Mouse (Mus musculus): ENCODE data around the gene Rnf214. TPM values are rescaled to one million over a fixed set of nuclear protein-coding genes. Genes with fewer than 3 reads are reported as not detected.

Rnf214 gene
- total and polyA plus RNA-seq, 2 experiments = 12.4 to 16.3 TPM

DNA sequence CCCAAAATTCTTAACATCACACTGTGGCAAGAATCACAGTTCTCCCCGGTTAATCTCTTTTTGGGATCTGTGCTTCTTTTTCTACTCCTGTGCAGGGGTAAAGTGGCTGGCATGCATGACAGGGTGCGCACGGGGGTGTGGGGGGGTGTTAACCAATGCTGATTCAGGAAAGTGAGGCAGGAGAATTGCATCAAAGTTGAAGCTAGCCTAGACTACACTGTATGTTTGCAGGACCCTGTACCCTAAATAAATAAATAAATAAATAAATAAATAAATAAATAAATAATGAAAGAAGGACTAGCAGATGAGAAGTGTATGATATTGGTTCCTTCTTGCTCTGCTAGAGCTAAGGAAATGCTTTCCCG is 68.7 kb downstream of the Rnf214 start:
- Histone ChIP-seq H3K36me3 (ENCODE audit: control insufficient read depth, insufficient read depth, low read length) (no peaks in the 10 kb centered on the region), H3K9ac (ENCODE audit: low read depth, low read length) (no peak overlapping the region), H3K79me2 (ENCODE audit: control insufficient read depth, insufficient read depth, low read length) (peaks cover 23% of the 10 kb centered on the region; the same call in 1 of the 2 replicates), H3K4me1 (ENCODE audit: control insufficient read depth, insufficient read depth, low read length) (peaks cover 28% of the 10 kb centered on the region), H3K27ac (replicated peaks; ENCODE audit: insufficient read depth, low read depth, low read length) (no peak overlapping the region), H3K4me3 (ENCODE audit: insufficient read depth, low read depth, low read length) (peak overlapping the region; percentile 88; the same call in 1 of the 2 replicates), H3K27me3 (ENCODE audit: control insufficient read depth, insufficient read depth, low read length) (no peaks in the 10 kb centered on the region)
- no peak for DNase-seq (ENCODE audit: extremely low read depth, low read depth, low spot score)
- 29% methylated on average over 4 of the region's 4 CpGs for WGBS
- TF ChIP-seq CTCF (IDR thresholded peaks at IDR 0.05; ENCODE audit: low read depth, low read length) (no peak), POLR2A (IDR thresholded peaks at IDR 0.05; ENCODE audit: extremely low read depth, insufficient read depth, low read length) (no peak)

DNA sequence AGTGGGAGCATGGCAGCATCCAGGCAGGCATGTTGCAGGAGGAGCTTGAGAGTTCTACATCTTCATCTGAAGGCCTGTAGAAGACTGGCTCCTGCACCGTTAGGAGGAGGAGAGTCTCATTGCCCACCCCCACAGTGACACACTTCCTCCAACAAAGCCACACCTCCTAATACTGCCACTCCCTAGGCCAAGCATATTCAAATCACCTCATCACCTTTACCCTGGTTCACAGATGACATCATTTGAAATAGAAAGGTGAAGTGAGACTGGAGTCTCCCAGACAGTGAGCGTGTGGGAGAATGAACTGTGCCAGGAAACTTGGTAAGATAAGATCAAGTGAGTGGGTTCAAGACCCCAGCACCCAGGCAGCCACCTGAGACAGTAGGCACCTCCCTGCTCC is 73.2 kb downstream of the Rnf214 start:
- Histone ChIP-seq H3K36me3 (ENCODE audit: control insufficient read depth, insufficient read depth, low read length) (no peaks in the 10 kb centered on the region), H3K4me3 (ENCODE audit: insufficient read depth, low read depth, low read length) (no peak overlapping the region), H3K4me1 (ENCODE audit: control insufficient read depth, insufficient read depth, low read length) (no peaks in the 10 kb centered on the region; the same call in 1 of the 2 replicates), H3K79me2 (ENCODE audit: control insufficient read depth, insufficient read depth, low read length) (no peaks in the 10 kb centered on the region; the same call in 1 of the 2 replicates), H3K9ac (ENCODE audit: low read depth, low read length) (no peak overlapping the region), H3K27ac (replicated peaks; ENCODE audit: insufficient read depth, low read depth, low read length) (no peak overlapping the region), H3K27me3 (ENCODE audit: control insufficient read depth, insufficient read depth, low read length) (no peaks in the 10 kb centered on the region)
- DNase-seq (ENCODE audit: extremely low read depth, low read depth, low spot score) = no peak
- TF ChIP-seq POLR2A (IDR thresholded peaks at IDR 0.05; ENCODE audit: extremely low read depth, insufficient read depth, low read length) (no peak), CTCF (IDR thresholded peaks at IDR 0.05; ENCODE audit: low read depth, low read length) (no peak)
- WGBS = 86% methylated on average over 2 of the region's 2 CpGs

GRCm38 (mm10) chr9:45832898-45833297 is 73.8 kb downstream of the Rnf214 start:
- H3K79me2 ChIP-seq (ENCODE audit: control insufficient read depth, insufficient read depth, low read length) = no peaks in the 10 kb centered on the region
- H3K4me3 ChIP-seq (ENCODE audit: insufficient read depth, low read depth, low read length) = no peak overlapping the region
- H3K4me1 ChIP-seq (ENCODE audit: control insufficient read depth, insufficient read depth, low read length) = no peaks in the 10 kb centered on the region; the same call in 1 of the 2 replicates
- TF ChIP-seq POLR2A (IDR thresholded peaks at IDR 0.05; ENCODE audit: extremely low read depth, insufficient read depth, low read length) (no peak), CTCF (IDR thresholded peaks at IDR 0.05; ENCODE audit: low read depth, low read length) (no peak)
- 94% methylated on average over 2 of the region's 2 CpGs for WGBS
- no peak for DNase-seq (ENCODE audit: extremely low read depth, low read depth, low spot score)
- no peaks in the 10 kb centered on the region for H3K36me3 ChIP-seq (ENCODE audit: control insufficient read depth, insufficient read depth, low read length)
- no peak overlapping the region for H3K27ac ChIP-seq (replicated peaks; ENCODE audit: insufficient read depth, low read depth, low read length)
- no peaks in the 10 kb centered on the region for H3K27me3 ChIP-seq (ENCODE audit: control insufficient read depth, insufficient read depth, low read length)
- H3K9ac ChIP-seq (ENCODE audit: low read depth, low read length) = no peak overlapping the region

- peak; percentile 65 for DNase-seq (ENCODE audit: extremely low read depth, low read depth, low spot score)
These were observed 77.6 kb downstream of the Rnf214 start for GRCm38 (mm10) chr9:45829107-45829506.

DNA sequence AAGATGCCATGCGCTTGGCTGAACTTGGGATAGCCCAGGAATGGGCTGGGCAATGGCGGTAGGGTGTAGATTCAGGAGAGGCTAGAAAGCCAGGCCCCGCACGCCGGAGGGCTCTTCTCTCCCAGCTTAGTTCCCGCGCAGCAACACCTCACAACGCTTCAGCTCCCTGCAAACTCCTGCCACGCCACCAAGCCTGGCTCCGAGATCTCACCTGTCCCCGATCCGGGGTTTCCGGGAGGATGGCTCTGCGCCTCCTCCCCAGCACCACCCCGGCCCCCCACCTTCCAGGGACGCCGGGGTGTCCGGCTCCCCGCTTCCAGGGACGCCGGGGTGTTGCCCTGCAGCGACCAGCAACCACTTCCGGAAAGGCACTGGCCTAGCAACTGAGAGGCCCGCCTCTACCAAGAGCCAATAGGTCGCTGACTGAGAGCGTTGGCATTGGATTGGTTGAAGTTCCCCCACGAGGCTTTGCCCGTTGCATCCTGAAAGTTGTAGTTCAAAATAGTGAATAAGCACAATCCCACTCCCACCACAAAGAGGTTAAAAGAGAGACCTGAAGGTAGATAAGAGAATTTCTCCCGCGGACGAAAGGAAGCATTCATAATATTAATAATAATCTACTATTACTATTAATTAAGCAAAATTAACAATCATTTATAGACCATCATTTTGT is 78.3 kb downstream of the Rnf214 start, which contains the start of gene Cep164:
TSS of gene Cep164 (minus strand) at position 401 of the 673 bp plus-strand sequence.
- TF ChIP-seq POLR2A (IDR thresholded peaks at IDR 0.05; ENCODE audit: extremely low read depth, insufficient read depth, low read length) (0 out of 2 replicates have a peak, but pooled peaks have one; percentile 20), CTCF (IDR thresholded peaks at IDR 0.05; ENCODE audit: low read depth, low read length) (no peak)
- H3K27ac ChIP-seq (replicated peaks; ENCODE audit: insufficient read depth, low read depth, low read length) = peak within 1 kb of the TSS; percentile 21
- under 1% methylated on average over 31 of the region's 31 CpGs for whole genome bisulfite sequencing

More at GRCm38 (mm10) chr9:45829107-45829506, 77.6 kb downstream of the Rnf214 start:
- H3K79me2 ChIP-seq (ENCODE audit: control insufficient read depth, insufficient read depth, low read length) = no peaks in the 10 kb centered on the region
- no peaks in the 10 kb centered on the region for H3K36me3 ChIP-seq (ENCODE audit: control insufficient read depth, insufficient read depth, low read length)
- WGBS = 37% methylated on average over 10 of the region's 10 CpGs
- TF ChIP-seq POLR2A (IDR thresholded peaks at IDR 0.05; ENCODE audit: extremely low read depth, insufficient read depth, low read length) (no peak), CTCF (IDR thresholded peaks at IDR 0.05; ENCODE audit: low read depth, low read length) (peak; percentile 68)
- no peak overlapping the region for H3K9ac ChIP-seq (ENCODE audit: low read depth, low read length)
- peak overlapping the region; percentile 31; the same call in 1 of the 2 replicates for H3K4me3 ChIP-seq (ENCODE audit: insufficient read depth, low read depth, low read length)
- no peaks in the 10 kb centered on the region; the same call in 1 of the 2 replicates for H3K4me1 ChIP-seq (ENCODE audit: control insufficient read depth, insufficient read depth, low read length)
- H3K27me3 ChIP-seq (ENCODE audit: control insufficient read depth, insufficient read depth, low read length) = no peaks in the 10 kb centered on the region
- no peak overlapping the region for H3K27ac ChIP-seq (replicated peaks; ENCODE audit: insufficient read depth, low read depth, low read length)

More for the DNA sequence above, 78.3 kb downstream of the Rnf214 start, which contains the start of gene Cep164:
- no peaks in the 10 kb centered on the region for H3K36me3 ChIP-seq (ENCODE audit: control insufficient read depth, insufficient read depth, low read length)
- H3K27me3 ChIP-seq (ENCODE audit: control insufficient read depth, insufficient read depth, low read length) = no peaks in the 10 kb centered on the region
- peak; percentile 88 for DNase-seq (ENCODE audit: extremely low read depth, low read depth, low spot score)
- no peaks in the 10 kb centered on the region; the same call in 1 of the 2 replicates for H3K4me1 ChIP-seq (ENCODE audit: control insufficient read depth, insufficient read depth, low read length)
- H3K4me3 ChIP-seq (ENCODE audit: insufficient read depth, low read depth, low read length) = peak within 1 kb of the TSS; percentile 77
- no peaks in the 10 kb centered on the region for H3K79me2 ChIP-seq (ENCODE audit: control insufficient read depth, insufficient read depth, low read length)
- H3K9ac ChIP-seq (ENCODE audit: low read depth, low read length) = peak within 1 kb of the TSS; percentile 75

All from liver, adult 2 months (tissue).